Mouse (Mus musculus) bone marrow macrophage, adult 2 months (primary cell): ENCODE measurements around the gene Pkp1.

Experiments used
- CTCF ChIP-seq: IDR thresholded peaks from 2 replicates; pipeline ENCODE4 v1.5.1; 2012; ENCODE audit warnings: low read depth, mild to moderate bottlenecking, low read length, moderate library complexity
- POLR2A ChIP-seq: IDR thresholded peaks from 2 replicates; pipeline ENCODE4 v1.6.1; 2012; ENCODE audit warnings: mild to moderate bottlenecking, low read depth, low read length, borderline replicate concordance

GRCm38 (mm10) chr1:135847611-135848351, 71.2 kb downstream of the Pkp1 start:
- TF ChIP-seq CTCF (no peak), POLR2A (no peak)
